Mouse (Mus musculus): ENCODE measurements at regions not wholly inside any gene's neighbourhood (a gene's known extent, or its start where the extent isn't known, plus 50 kb on each side); places are given as distances from the start of the nearest gene placed in this dataset.
A peak's percentile ranks its signal among the peaks of the same experiment; 100 is the strongest.

GRCm38 (mm10) chr3:149300002-149300401, 309.6 kb upstream of the Adgrl2 start:
- H3K4me2 ChIP-seq (ENCODE audit: low read length), result no peak overlapping the region
- ATAC-seq, result no peak
- H3K4me3 ChIP-seq (ENCODE audit: low read depth, low read length), result no peak overlapping the region
- no peaks in the 10 kb centered on the region; the same call in 1 of the 2 replicates for H3K27me3 ChIP-seq (ENCODE audit: control insufficient read depth, insufficient read depth, low read depth, low read length)
- no peak overlapping the region for H3K9ac ChIP-seq (ENCODE audit: low read depth, low read length)
- no peaks in the 10 kb centered on the region for H3K9me3 ChIP-seq (replicated peaks; ENCODE audit: control insufficient read depth, low read length, poor library complexity, severe bottlenecking)
- H3K4me1 ChIP-seq (ENCODE audit: control insufficient read depth, insufficient read depth, low read length), result peaks cover 7% of the 10 kb centered on the region
- no peaks in the 10 kb centered on the region for H3K36me3 ChIP-seq (ENCODE audit: control insufficient read depth, insufficient read depth, low read length)
- H3K27ac ChIP-seq (ENCODE audit: low read length), result no peak overlapping the region
- WGBS, result 97% methylated on average over 4 of the region's 4 CpGs

- Histone ChIP-seq H3K4me2 (ENCODE audit: low read length) (no peak overlapping the region), H3K36me3 (ENCODE audit: control insufficient read depth, insufficient read depth, low read length) (no peaks in the 10 kb centered on the region), H3K4me3 (ENCODE audit: low read depth, low read length) (no peak overlapping the region), H3K27ac (ENCODE audit: low read length) (no peak overlapping the region; the same call in 1 of the 2 replicates), H3K9me3 (replicated peaks; ENCODE audit: control insufficient read depth, low read length, poor library complexity, severe bottlenecking) (no peaks in the 10 kb centered on the region), H3K4me1 (ENCODE audit: control insufficient read depth, insufficient read depth, low read length) (peaks cover 8% of the 10 kb centered on the region), H3K9ac (ENCODE audit: low read depth, low read length) (no peak overlapping the region), H3K27me3 (ENCODE audit: control insufficient read depth, insufficient read depth, low read depth, low read length) (no peaks in the 10 kb centered on the region)
- WGBS, result 33% methylated on average over 10 of the region's 10 CpGs
- ATAC-seq, result no peak
These were observed 306.1 kb upstream of the Adgrl2 start for GRCm38 (mm10) chr3:149296419-149296962.

GRCm38 (mm10) chr3:149295942-149296341, 305.6 kb upstream of the Adgrl2 start:
- WGBS, result 21% methylated on average over 5 of the region's 7 CpGs
- no peaks in the 10 kb centered on the region for H3K27me3 ChIP-seq (ENCODE audit: control insufficient read depth, insufficient read depth, low read depth, low read length)
- peak overlapping the region; percentile 35 for H3K27ac ChIP-seq (ENCODE audit: low read length)
- H3K9ac ChIP-seq (ENCODE audit: low read depth, low read length), result no peak overlapping the region
- H3K9me3 ChIP-seq (replicated peaks; ENCODE audit: control insufficient read depth, low read length, poor library complexity, severe bottlenecking), result no peaks in the 10 kb centered on the region
- H3K4me1 ChIP-seq (ENCODE audit: control insufficient read depth, insufficient read depth, low read length), result peaks cover 11% of the 10 kb centered on the region
- no peak overlapping the region for H3K4me3 ChIP-seq (ENCODE audit: low read depth, low read length)
- H3K36me3 ChIP-seq (ENCODE audit: control insufficient read depth, insufficient read depth, low read length), result no peaks in the 10 kb centered on the region
- ATAC-seq, result peak; percentile 60
- H3K4me2 ChIP-seq (ENCODE audit: low read length), result no peak overlapping the region

- no peak overlapping the region for H3K9ac ChIP-seq (ENCODE audit: low read depth, low read length)
- no peak overlapping the region for H3K4me3 ChIP-seq (ENCODE audit: low read depth, low read length)
- ATAC-seq, result no peak
- no peak overlapping the region for H3K4me2 ChIP-seq (ENCODE audit: low read length)
- no peaks in the 10 kb centered on the region for H3K27me3 ChIP-seq (ENCODE audit: control insufficient read depth, insufficient read depth, low read depth, low read length)
- no peaks in the 10 kb centered on the region for H3K36me3 ChIP-seq (ENCODE audit: control insufficient read depth, insufficient read depth, low read length)
- 22% methylated on average over 10 of the region's 10 CpGs for WGBS
- H3K9me3 ChIP-seq (replicated peaks; ENCODE audit: control insufficient read depth, low read length, poor library complexity, severe bottlenecking), result no peaks in the 10 kb centered on the region
- H3K27ac ChIP-seq (ENCODE audit: low read length), result no peak overlapping the region
- H3K4me1 ChIP-seq (ENCODE audit: control insufficient read depth, insufficient read depth, low read length), result peaks cover 11% of the 10 kb centered on the region
These were observed 305.0 kb upstream of the Adgrl2 start for GRCm38 (mm10) chr3:149295257-149295831.

GRCm38 (mm10) chr3:149294445-149294844, 304.1 kb upstream of the Adgrl2 start:
- no peak overlapping the region for H3K27ac ChIP-seq (ENCODE audit: low read length)
- no peaks in the 10 kb centered on the region for H3K27me3 ChIP-seq (ENCODE audit: control insufficient read depth, insufficient read depth, low read depth, low read length)
- ATAC-seq, result no peak
- peaks cover 11% of the 10 kb centered on the region for H3K4me1 ChIP-seq (ENCODE audit: control insufficient read depth, insufficient read depth, low read length)
- H3K4me2 ChIP-seq (ENCODE audit: low read length), result no peak overlapping the region
- H3K9ac ChIP-seq (ENCODE audit: low read depth, low read length), result no peak overlapping the region
- H3K36me3 ChIP-seq (ENCODE audit: control insufficient read depth, insufficient read depth, low read length), result no peaks in the 10 kb centered on the region
- H3K9me3 ChIP-seq (replicated peaks; ENCODE audit: control insufficient read depth, low read length, poor library complexity, severe bottlenecking), result no peaks in the 10 kb centered on the region
- whole genome bisulfite sequencing, result 51% methylated on average over 4 of the region's 4 CpGs
- H3K4me3 ChIP-seq (ENCODE audit: low read depth, low read length), result no peak overlapping the region

- WGBS, result 27% methylated on average over 3 of the region's 3 CpGs
- no peak for ATAC-seq
These were observed 302.1 kb upstream of the Adgrl2 start for GRCm38 (mm10) chr3:149292459-149292858.

GRCm38 (mm10) chr3:149291473-149291872, 301.1 kb upstream of the Adgrl2 start:
- Histone ChIP-seq H3K4me1 (ENCODE audit: control insufficient read depth, insufficient read depth, low read length) (peaks cover 11% of the 10 kb centered on the region), H3K9me3 (replicated peaks; ENCODE audit: control insufficient read depth, low read length, poor library complexity, severe bottlenecking) (no peaks in the 10 kb centered on the region), H3K27ac (ENCODE audit: low read length) (no peak overlapping the region), H3K4me2 (ENCODE audit: low read length) (no peak overlapping the region), H3K4me3 (ENCODE audit: low read depth, low read length) (no peak overlapping the region), H3K9ac (ENCODE audit: low read depth, low read length) (no peak overlapping the region), H3K36me3 (ENCODE audit: control insufficient read depth, insufficient read depth, low read length) (no peaks in the 10 kb centered on the region), H3K27me3 (ENCODE audit: control insufficient read depth, insufficient read depth, low read depth, low read length) (no peaks in the 10 kb centered on the region)
- 8% methylated on average over 7 of the region's 7 CpGs for WGBS
- ATAC-seq, result 0 out of 2 replicates have a peak, but pooled peaks have one; percentile 33

More at GRCm38 (mm10) chr3:149292459-149292858, 302.1 kb upstream of the Adgrl2 start:
- Histone ChIP-seq H3K4me1 (ENCODE audit: control insufficient read depth, insufficient read depth, low read length) (peaks cover 11% of the 10 kb centered on the region), H3K9ac (ENCODE audit: low read depth, low read length) (no peak overlapping the region), H3K9me3 (replicated peaks; ENCODE audit: control insufficient read depth, low read length, poor library complexity, severe bottlenecking) (no peaks in the 10 kb centered on the region), H3K4me2 (ENCODE audit: low read length) (no peak overlapping the region), H3K27me3 (ENCODE audit: control insufficient read depth, insufficient read depth, low read depth, low read length) (no peaks in the 10 kb centered on the region), H3K27ac (ENCODE audit: low read length) (no peak overlapping the region), H3K36me3 (ENCODE audit: control insufficient read depth, insufficient read depth, low read length) (no peaks in the 10 kb centered on the region), H3K4me3 (ENCODE audit: low read depth, low read length) (no peak overlapping the region)

GRCm38 (mm10) chr3:149290228-149290627, 299.9 kb upstream of the Adgrl2 start:
- Histone ChIP-seq H3K36me3 (ENCODE audit: control insufficient read depth, insufficient read depth, low read length) (no peaks in the 10 kb centered on the region), H3K9me3 (replicated peaks; ENCODE audit: control insufficient read depth, low read length, poor library complexity, severe bottlenecking) (no peaks in the 10 kb centered on the region), H3K4me1 (ENCODE audit: control insufficient read depth, insufficient read depth, low read length) (peaks cover 5% of the 10 kb centered on the region), H3K4me2 (ENCODE audit: low read length) (no peak overlapping the region), H3K4me3 (ENCODE audit: low read depth, low read length) (no peak overlapping the region), H3K27ac (ENCODE audit: low read length) (no peak overlapping the region), H3K27me3 (ENCODE audit: control insufficient read depth, insufficient read depth, low read depth, low read length) (no peaks in the 10 kb centered on the region), H3K9ac (ENCODE audit: low read depth, low read length) (no peak overlapping the region)
- 66% methylated on average over 8 of the region's 8 CpGs for WGBS
- ATAC-seq, result no peak

GRCm38 (mm10) chr3:149287080-149287479, 296.7 kb upstream of the Adgrl2 start:
- H3K9ac ChIP-seq (ENCODE audit: low read depth, low read length), result no peak overlapping the region
- peaks cover 6% of the 10 kb centered on the region for H3K4me1 ChIP-seq (ENCODE audit: control insufficient read depth, insufficient read depth, low read length)
- no peaks in the 10 kb centered on the region for H3K36me3 ChIP-seq (ENCODE audit: control insufficient read depth, insufficient read depth, low read length)
- no peak overlapping the region for H3K27ac ChIP-seq (ENCODE audit: low read length)
- 97% methylated on average over 4 of the region's 4 CpGs for WGBS
- no peaks in the 10 kb centered on the region for H3K27me3 ChIP-seq (ENCODE audit: control insufficient read depth, insufficient read depth, low read depth, low read length)
- ATAC-seq, result no peak
- no peaks in the 10 kb centered on the region for H3K9me3 ChIP-seq (replicated peaks; ENCODE audit: control insufficient read depth, low read length, poor library complexity, severe bottlenecking)
- no peak overlapping the region for H3K4me2 ChIP-seq (ENCODE audit: low read length)
- no peak overlapping the region for H3K4me3 ChIP-seq (ENCODE audit: low read depth, low read length)
